Mouse (Mus musculus) MEL (cell line): Measurements from ENCODE around the gene Otof. TPM values are rescaled to one million over a fixed set of nuclear protein-coding genes. Genes with fewer than 3 reads are reported as not detected.

ENCODE experiments used
- DNase-seq: peaks from one replicate; pipeline ENCODE4 v3.0.0; 2011; ENCODE audit warnings: low read depth, low spot score
- H3K27ac ChIP-seq: 2 replicates; pipeline ENCODE4 v1.5.1; 2012; ENCODE audit warnings: low read depth, mild to moderate bottlenecking, control low read depth, low read length, moderate library complexity; ENCODE audit not compliant: control insufficient read depth
- H3K27me3 ChIP-seq, 2 experiments: fragments of 150-350 bp in 1 of 2; sonication (generic) in 1 of 2; 2 replicates each; pipeline ENCODE4 v1.6.1; 2012; ENCODE audit warnings: low read length in 2 of 2, mild to moderate bottlenecking in 2 of 2, improper control_type of control experiment in 1 of 2, moderate library complexity in 1 of 2; ENCODE audit not compliant: insufficient read depth in 2 of 2, control insufficient read depth in 1 of 2
- H3K36me3 ChIP-seq, 2 experiments: 2 replicates each; pipeline ENCODE4 v1.6.1; 2012 to 2014; ENCODE audit warnings: low read length in 2 of 2, improper control_type of control experiment in 1 of 2, inconsistent platforms in 1 of 2, mild to moderate bottlenecking in 1 of 2; ENCODE audit not compliant: insufficient read depth in 2 of 2, control insufficient read depth in 1 of 2
- H3K4me1 ChIP-seq, 2 experiments: fragments of 150-350 bp in 1 of 2; sonication (generic) in 1 of 2; 2 replicates each; pipeline ENCODE4 v1.6.1; 2012; ENCODE audit warnings: low read length in 2 of 2, improper control_type of control experiment in 1 of 2, mild to moderate bottlenecking in 1 of 2; ENCODE audit not compliant: insufficient read depth in 2 of 2, control insufficient read depth in 1 of 2
- H3K4me3 ChIP-seq, 2 experiments: fragments of 150-350 bp in 1 of 2; sonication (generic) in 1 of 2; 2 replicates each; pipeline ENCODE4 v1.5.1; 2012; ENCODE audit warnings: low read depth in 2 of 2, low read length in 2 of 2, mild to moderate bottlenecking in 2 of 2, moderate library complexity in 2 of 2, control low read depth in 1 of 2, improper control_type of control experiment in 1 of 2; ENCODE audit not compliant: control insufficient read depth in 1 of 2, insufficient read depth in 1 of 2
- H3K79me2 ChIP-seq: 2 replicates; pipeline ENCODE4 v1.6.1; 2012; ENCODE audit warnings: mild to moderate bottlenecking, low read length, moderate library complexity; ENCODE audit not compliant: control insufficient read depth, poor library complexity, insufficient read depth
- H3K9ac ChIP-seq: 2 replicates; pipeline ENCODE4 v1.6.1; 2012; ENCODE audit warnings: low read depth, mild to moderate bottlenecking, control low read depth, low read length, moderate library complexity; ENCODE audit not compliant: control insufficient read depth, poor library complexity, severe bottlenecking
- H3K9me3 ChIP-seq: fragments of 150-350 bp; sonication (generic); replicated peaks from 2 replicates; pipeline ENCODE4 v1.6.1; 2012; ENCODE audit warnings: mild to moderate bottlenecking, low read length, improper control_type of control experiment, moderate library complexity; ENCODE audit not compliant: insufficient read depth
- E2F4 ChIP-seq: IDR thresholded peaks from 2 replicates; pipeline ENCODE4 v1.6.1; 2011; ENCODE audit warnings: low read depth, low read length, improper control_type of control experiment, borderline replicate concordance
- EP300 ChIP-seq, 2 experiments: IDR thresholded peaks; 2 replicates each; pipeline ENCODE4 v1.6.1; 2011; ENCODE audit warnings: improper control_type of control experiment in 2 of 2, low read length in 2 of 2, low read depth in 1 of 2, mild to moderate bottlenecking in 1 of 2
- MAZ ChIP-seq: IDR thresholded peaks from 2 replicates; pipeline ENCODE4 v1.6.1; 2012; ENCODE audit warnings: low read depth, mild to moderate bottlenecking, inconsistent platforms, low read length, improper control_type of control experiment
- MEF2A ChIP-seq: IDR thresholded peaks from 2 replicates; pipeline ENCODE4 v1.6.1; 2014; ENCODE audit warnings: low read depth, mild to moderate bottlenecking, inconsistent platforms, low read length, improper control_type of control experiment; ENCODE audit not compliant: poor library complexity, insufficient replicate concordance, severe bottlenecking; ENCODE audit errors: extremely low read depth
- NRF1 ChIP-seq: IDR thresholded peaks from 2 replicates; pipeline ENCODE4 v1.6.1; 2014; ENCODE audit warnings: low read depth, mild to moderate bottlenecking, inconsistent platforms, low read length, improper control_type of control experiment, moderate library complexity; ENCODE audit not compliant: poor library complexity, insufficient read depth, severe bottlenecking
- POLR2AphosphoS2 ChIP-seq: IDR thresholded peaks from 2 replicates; pipeline ENCODE4 v1.6.1; 2011; ENCODE audit warnings: low read length, improper control_type of control experiment
- POLR2AphosphoS5 ChIP-seq: IDR thresholded peaks from 2 replicates; pipeline ENCODE4 v1.6.1; 2012; ENCODE audit warnings: low read depth, borderline replicate concordance, mild to moderate bottlenecking, inconsistent platforms, low read length, moderate library complexity, mixed read lengths
- RCOR1 ChIP-seq: IDR thresholded peaks from 2 replicates; pipeline ENCODE4 v1.6.1; 2012; ENCODE audit warnings: low read depth, mild to moderate bottlenecking, inconsistent platforms, low read length, improper control_type of control experiment
- SMC3 ChIP-seq: IDR thresholded peaks from 2 replicates; pipeline ENCODE4 v1.6.1; 2011; ENCODE audit warnings: low read depth, low read length, improper control_type of control experiment
- UBTF ChIP-seq: IDR thresholded peaks from 2 replicates; pipeline ENCODE4 v1.6.1; 2012; ENCODE audit warnings: low read depth, mild to moderate bottlenecking, inconsistent platforms, low read length, improper control_type of control experiment, moderate library complexity, borderline replicate concordance; ENCODE audit not compliant: insufficient read depth
- ZMIZ1 ChIP-seq: IDR thresholded peaks from 2 replicates; pipeline ENCODE4 v1.6.1; 2012; ENCODE audit warnings: low read depth, mild to moderate bottlenecking, inconsistent platforms, low read length, improper control_type of control experiment, moderate library complexity
- ZNF384 ChIP-seq: IDR thresholded peaks from 2 replicates; pipeline ENCODE4 v1.6.1; 2012; ENCODE audit warnings: low read depth, mild to moderate bottlenecking, inconsistent platforms, low read length, improper control_type of control experiment
- polyA plus RNA-seq, 2 experiments: library from polyadenylated mRNA; stranded (reverse) in 1 of 2; unstranded in 1 of 2; fragments of >175 nt in 1 of 2; fragments of >200 nt in 1 of 2; gene quantifications; 2 replicates each; pipeline versions ENCODE4 v1.2.1 to v1.2.4; 2012; ENCODE audit warnings: low replicate concordance in 2 of 2, low read depth in 1 of 2; ENCODE audit not compliant: insufficient read length in 2 of 2, insufficient read depth in 1 of 2, missing spikeins in 1 of 2
- total RNA-seq: library from RNA; depleted of rRNA; stranded (reverse); fragments of 300-350 nt; gene quantifications from 2 replicates; pipeline ENCODE4 v1.2.3, GENCODE M21; 2012

The Otof gene
- total and polyA plus RNA-seq, 3 experiments, result 0.01 TPM; not detected in 2

DNA sequence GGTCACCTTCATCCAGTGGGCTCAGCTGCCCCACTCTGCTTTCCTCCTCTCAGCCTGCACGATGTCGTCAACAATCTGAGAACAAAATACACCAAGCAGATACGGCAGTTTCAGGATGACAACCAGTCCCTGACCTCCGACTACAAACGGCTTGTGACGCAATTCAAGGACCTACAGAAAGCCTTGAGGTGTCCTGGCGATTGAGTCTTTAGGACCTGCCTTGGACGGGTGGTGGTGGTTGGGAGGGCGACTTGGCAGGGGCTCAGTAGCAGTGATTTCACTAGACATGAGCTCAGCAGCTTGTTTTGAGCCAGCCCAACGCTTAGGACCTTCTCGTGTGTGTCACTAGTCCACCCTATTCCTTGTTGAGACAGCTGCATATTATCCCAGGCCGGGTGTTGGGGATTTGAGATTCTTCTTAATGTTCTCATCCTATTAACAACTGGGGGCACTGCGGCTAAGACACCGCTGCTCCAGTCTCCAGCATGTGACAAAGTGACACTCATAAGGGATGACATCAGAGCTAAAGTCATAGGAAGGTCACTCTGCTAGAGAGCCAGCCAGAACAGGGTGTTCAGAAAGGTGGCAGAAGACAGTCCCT, 106.1 kb downstream of the Otof start:
- no peak for DNase-seq
- Histone ChIP-seq H3K27me3 (peaks cover 3% of the 10 kb centered on the region in 2 experiments; a peak in 3 of 4 replicates), H3K27ac (no peak overlapping the region), H3K4me1 (no peaks in the 10 kb centered on the region), H3K36me3 (no peaks in the 10 kb centered on the region), H3K9me3 (no peaks in the 10 kb centered on the region), H3K9ac (no peak overlapping the region), H3K4me3 (no peak overlapping the region), H3K79me2 (no peaks in the 10 kb centered on the region)
- TF ChIP-seq SMC3, result no peak
- TF ChIP-seq ZMIZ1, result no peak
- TF ChIP-seq UBTF, result no peak
- TF ChIP-seq E2F4, result no peak
- TF ChIP-seq NRF1, result no peak
- TF ChIP-seq MEF2A, result no peak
- TF ChIP-seq POLR2AphosphoS2, result no peak
- TF ChIP-seq EP300 (IDR thresholded peaks at IDR 0.05; ENCODE audit: low read depth in 1 of 2, low read length in 2 of 2), result no peak

DNA sequence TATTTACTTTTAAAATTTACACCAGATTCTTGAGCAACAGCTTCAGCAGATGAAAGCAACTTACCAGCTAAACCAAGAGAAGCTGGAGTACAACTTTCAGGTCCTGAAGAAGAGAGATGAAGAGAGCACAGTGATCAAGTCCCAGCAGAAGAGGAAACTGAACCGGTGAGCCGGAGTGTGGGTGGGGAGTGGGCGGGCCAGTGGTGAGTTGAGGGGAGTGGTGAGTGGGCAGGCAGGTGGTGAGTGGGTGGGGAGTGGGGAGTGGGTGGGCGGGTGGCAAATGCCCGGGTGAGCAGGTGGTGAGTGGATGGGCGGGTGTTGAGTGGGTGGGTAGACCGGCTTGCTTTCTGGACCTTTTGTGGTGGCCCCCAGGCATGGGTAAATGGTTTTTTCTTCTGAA, 106.6 kb downstream of the Otof start:
- TF ChIP-seq POLR2AphosphoS5 (no peak), MEF2A (no peak)
- H3K27me3 ChIP-seq, result peaks cover 3% of the 10 kb centered on the region in 2 experiments
- H3K4me1 ChIP-seq, result no peaks in the 10 kb centered on the region
- DNase-seq, result no peak
- H3K4me3 ChIP-seq, result no peak overlapping the region
- no peaks in the 10 kb centered on the region for H3K9me3 ChIP-seq
- H3K79me2 ChIP-seq, result no peaks in the 10 kb centered on the region
- H3K9ac ChIP-seq, result no peak overlapping the region
- no peaks in the 10 kb centered on the region for H3K36me3 ChIP-seq
- no peak overlapping the region for H3K27ac ChIP-seq

DNA sequence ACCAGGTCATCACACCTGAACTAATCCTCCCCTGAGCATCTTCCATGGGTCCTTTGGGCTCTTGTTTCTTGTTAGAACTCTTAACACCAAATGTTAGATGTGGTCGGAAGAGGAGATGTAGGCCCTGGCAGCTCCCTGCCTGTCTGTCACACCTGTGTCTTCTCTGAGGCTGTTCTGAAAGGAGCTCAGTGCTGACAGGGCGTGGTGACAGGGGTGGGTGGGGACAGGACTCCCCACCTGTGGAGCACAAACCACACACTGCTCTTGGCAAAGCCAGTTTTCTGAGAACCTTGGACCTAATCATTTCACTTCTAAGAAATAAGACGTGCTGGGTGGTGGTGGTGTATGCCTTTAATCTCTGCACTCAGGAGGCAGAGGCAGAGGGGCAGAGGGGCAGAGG, 108.1 kb downstream of the Otof start:
- no peak for DNase-seq

More for the DNA sequence above, 108.1 kb downstream of the Otof start:
- H3K79me2 ChIP-seq, result no peaks in the 10 kb centered on the region
- no peaks in the 10 kb centered on the region for H3K9me3 ChIP-seq
- no peak overlapping the region for H3K27ac ChIP-seq
- H3K27me3 ChIP-seq, result peaks cover 3 to 4% of the 10 kb centered on the region in 2 experiments; a peak in 3 of 4 replicates
- H3K9ac ChIP-seq, result no peak overlapping the region
- no peaks in the 10 kb centered on the region for H3K4me1 ChIP-seq
- H3K4me3 ChIP-seq, result no peak overlapping the region
- TF ChIP-seq MEF2A, result no peak
- no peak for TF ChIP-seq POLR2AphosphoS5
- TF ChIP-seq RCOR1, result no peak
- TF ChIP-seq ZNF384, result no peak
- TF ChIP-seq MAZ, result no peak
- no peaks in the 10 kb centered on the region for H3K36me3 ChIP-seq
